Mouse (Mus musculus) testis, adult 2 months (tissue): ENCODE results near the gene Arhgef17. TPM values are rescaled to one million over a fixed set of nuclear protein-coding genes. Genes with fewer than 3 reads are reported as not detected.
A peak's percentile ranks its signal among the peaks of the same experiment; 100 is the strongest.

ENCODE experiments used
- H3K27ac ChIP-seq: fragments of 200-500 bp; 2 replicates; pipeline ENCODE4 v1.5.1; 2012; ENCODE audit warnings: low read depth, low read length; ENCODE audit not compliant: control insufficient read depth, insufficient read depth
- H3K27me3 ChIP-seq: fragments of 200-500 bp; 2 replicates; pipeline ENCODE4 v1.6.1; 2012; ENCODE audit warnings: mild to moderate bottlenecking, low read length, moderate library complexity; ENCODE audit not compliant: control insufficient read depth, insufficient read depth
- H3K36me3 ChIP-seq: fragments of 200-500 bp; 2 replicates; pipeline ENCODE4 v1.6.1; 2012; ENCODE audit warnings: mild to moderate bottlenecking, low read length; ENCODE audit not compliant: control insufficient read depth, insufficient read depth
- H3K4me1 ChIP-seq: fragments of 200-500 bp; 2 replicates; pipeline ENCODE4 v1.6.1; 2012; ENCODE audit warnings: low read length; ENCODE audit not compliant: control insufficient read depth, insufficient read depth
- H3K4me3 ChIP-seq: fragments of 200-500 bp; 2 replicates; pipeline ENCODE4 v1.5.1; 2012; ENCODE audit warnings: low read depth, mild to moderate bottlenecking, low read length, moderate library complexity, mixed read lengths; ENCODE audit not compliant: control insufficient read depth
- CTCF ChIP-seq: fragments of 200-500 bp; IDR thresholded peaks from 2 replicates; pipeline ENCODE4 v1.5.1; 2012; ENCODE audit warnings: low read depth, mild to moderate bottlenecking, inconsistent platforms, low read length, moderate library complexity; ENCODE audit not compliant: control insufficient read depth, insufficient read depth, insufficient replicate concordance
- POLR2A ChIP-seq: fragments of 200-500 bp; IDR thresholded peaks from 2 replicates; pipeline ENCODE4 v1.6.1; 2012; ENCODE audit warnings: low read depth, mild to moderate bottlenecking, inconsistent platforms, low read length, moderate library complexity; ENCODE audit not compliant: control insufficient read depth
- polyA plus RNA-seq: library from polyadenylated mRNA; depleted of rRNA; stranded (reverse); fragments of >200 nt; gene quantifications from 2 replicates; pipeline ENCODE4 v1.2.3, GENCODE M21; 2012

Arhgef17 gene
- polyA plus RNA-seq, 1 experiment = 2.8 TPM

- no peaks in the 10 kb centered on the region for H3K27me3 ChIP-seq
These were observed 20.8 kb upstream of the Arhgef17 start for GRCm38 (mm10) chr7:100952686-100953085.

DNA sequence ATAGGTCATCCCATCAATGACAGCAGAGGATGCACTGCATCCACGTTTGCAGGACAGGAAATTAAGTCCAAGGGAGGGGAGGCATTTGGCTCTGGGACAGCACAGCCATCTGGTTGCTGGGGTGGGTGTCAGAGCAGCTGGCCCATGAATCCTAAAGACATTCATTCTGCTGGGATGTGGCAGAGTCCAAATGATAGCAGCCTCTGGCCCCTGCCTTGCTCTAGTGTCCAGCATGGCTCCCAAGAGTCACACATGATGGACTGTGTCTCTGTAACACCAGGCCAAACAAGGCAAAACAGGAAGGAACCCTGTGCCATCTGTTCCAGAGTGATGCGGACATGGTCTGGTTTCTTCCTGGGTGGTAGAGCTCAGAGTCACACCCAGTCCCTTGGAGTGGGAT is 20.0 kb upstream of the Arhgef17 start:
- no peak overlapping the region for H3K27ac ChIP-seq
- no peaks in the 10 kb centered on the region; the same call in 1 of the 2 replicates for H3K4me1 ChIP-seq
- no peak for TF ChIP-seq POLR2A
- TF ChIP-seq CTCF = no peak
- no peak overlapping the region for H3K4me3 ChIP-seq
- no peaks in the 10 kb centered on the region for H3K27me3 ChIP-seq
- H3K36me3 ChIP-seq = no peaks in the 10 kb centered on the region

More at GRCm38 (mm10) chr7:100952686-100953085, 20.8 kb upstream of the Arhgef17 start:
- TF ChIP-seq POLR2A = no peak
- no peak for TF ChIP-seq CTCF
- Histone ChIP-seq H3K36me3 (no peaks in the 10 kb centered on the region), H3K4me3 (no peak overlapping the region), H3K27ac (no peak overlapping the region), H3K4me1 (no peaks in the 10 kb centered on the region; the same call in 1 of the 2 replicates)

DNA sequence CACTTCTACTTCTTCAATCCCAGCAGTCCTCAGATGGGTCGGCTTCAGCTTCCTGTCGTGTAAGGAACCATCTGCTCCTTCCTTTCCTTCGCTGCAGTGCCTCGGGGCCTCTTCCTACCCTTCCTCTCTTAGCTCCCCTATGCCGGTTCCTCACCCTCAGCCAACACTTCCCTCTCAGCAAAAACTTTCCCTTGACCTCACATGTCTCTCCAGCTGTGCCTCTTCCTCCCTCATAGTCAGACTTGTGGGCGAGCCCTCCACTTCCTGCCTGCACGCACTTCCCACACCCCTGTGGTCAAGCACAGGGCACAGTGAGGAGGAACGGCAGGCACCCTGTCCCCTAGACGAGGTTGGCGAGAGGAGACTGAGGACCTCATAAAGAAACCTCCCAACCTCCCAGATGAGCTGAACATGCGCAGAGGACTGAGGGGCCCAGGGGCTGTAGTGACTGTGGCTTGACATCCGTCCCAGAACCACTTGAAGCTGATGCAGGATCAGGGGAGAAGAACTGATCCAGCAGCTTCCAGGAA is 18.6 kb upstream of the Arhgef17 start:
- Histone ChIP-seq H3K4me3 (no peak overlapping the region), H3K27ac (peak overlapping the region; percentile 23; the same call in 1 of the 2 replicates), H3K4me1 (no peaks in the 10 kb centered on the region; the same call in 1 of the 2 replicates), H3K36me3 (no peaks in the 10 kb centered on the region), H3K27me3 (no peaks in the 10 kb centered on the region)
- TF ChIP-seq CTCF = no peak
- no peak for TF ChIP-seq POLR2A

- no peaks in the 10 kb centered on the region; the same call in 1 of the 2 replicates for H3K4me1 ChIP-seq
- no peak for TF ChIP-seq POLR2A
- TF ChIP-seq CTCF = no peak
- H3K4me3 ChIP-seq = no peak overlapping the region
- no peaks in the 10 kb centered on the region for H3K36me3 ChIP-seq
- H3K27me3 ChIP-seq = no peaks in the 10 kb centered on the region
- peak overlapping the region; percentile 23; the same call in 1 of the 2 replicates for H3K27ac ChIP-seq
These were observed 18.1 kb upstream of the Arhgef17 start for GRCm38 (mm10) chr7:100950031-100950430.

DNA sequence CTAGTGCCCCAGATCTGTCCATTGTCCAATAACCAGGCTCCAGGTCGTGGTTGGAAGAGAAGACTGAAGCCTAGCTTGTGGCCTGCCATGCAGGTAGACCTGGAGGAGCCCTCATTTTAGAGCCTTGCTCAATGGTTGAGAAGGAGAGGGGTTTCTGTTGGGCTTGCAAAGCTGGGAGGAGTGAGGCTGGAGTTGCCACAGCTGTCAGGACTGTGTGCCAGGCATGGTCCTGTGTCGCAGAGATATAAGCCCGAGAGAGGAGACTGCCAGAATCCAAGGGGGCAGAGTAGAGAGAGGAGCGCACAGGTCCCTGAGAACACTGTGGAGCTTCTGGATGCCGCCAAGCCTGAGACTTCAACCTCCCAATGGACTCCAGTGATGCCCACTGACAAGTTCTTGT is 12.8 kb upstream of the Arhgef17 start:
- no peak overlapping the region for H3K4me3 ChIP-seq
- H3K27me3 ChIP-seq = no peaks in the 10 kb centered on the region
- TF ChIP-seq POLR2A (no peak), CTCF (no peak)
- H3K36me3 ChIP-seq = no peaks in the 10 kb centered on the region
- H3K4me1 ChIP-seq = no peaks in the 10 kb centered on the region; the same call in 1 of the 2 replicates
- no peak overlapping the region for H3K27ac ChIP-seq

DNA sequence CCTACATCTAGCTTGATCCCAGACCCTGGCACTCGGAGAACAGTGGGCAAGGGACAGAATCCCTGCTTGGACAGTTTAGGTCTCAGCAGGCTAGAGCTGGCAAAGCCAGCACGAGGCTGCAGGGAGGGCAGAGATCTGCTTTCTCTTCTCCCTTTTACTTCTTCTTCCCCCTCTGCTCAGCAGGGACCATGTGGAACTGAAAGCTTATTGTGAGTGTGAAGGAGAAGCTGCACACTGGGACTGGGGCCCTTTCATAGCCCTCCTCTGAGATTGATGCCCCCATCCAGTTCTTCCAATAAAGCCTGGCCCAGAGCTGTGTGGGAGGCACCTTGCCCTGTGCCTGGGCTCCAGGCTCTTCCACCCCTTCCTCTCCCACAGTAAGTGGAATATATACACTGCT is 12.4 kb upstream of the Arhgef17 start:
- Histone ChIP-seq H3K27ac (no peak overlapping the region), H3K27me3 (no peaks in the 10 kb centered on the region), H3K36me3 (no peaks in the 10 kb centered on the region), H3K4me1 (no peaks in the 10 kb centered on the region; the same call in 1 of the 2 replicates), H3K4me3 (no peak overlapping the region)
- TF ChIP-seq POLR2A (no peak), CTCF (no peak)

- Histone ChIP-seq H3K27ac (no peak overlapping the region), H3K4me3 (no peak overlapping the region), H3K36me3 (no peaks in the 10 kb centered on the region), H3K27me3 (no peaks in the 10 kb centered on the region), H3K4me1 (peaks cover 4% of the 10 kb centered on the region; the same call in 1 of the 2 replicates)
- TF ChIP-seq CTCF (peak; percentile 81), POLR2A (no peak)
These were observed 11.1 kb upstream of the Arhgef17 start for GRCm38 (mm10) chr7:100942789-100943615.
